Mouse (Mus musculus) forebrain, embryonic 12.5 days (tissue): ENCODE results near the gene Cd209e. TPM values are rescaled to one million over a fixed set of nuclear protein-coding genes. Genes with fewer than 3 reads are reported as not detected.
"Not testable (repeated sequence)": the region's sequence is repeated elsewhere in the genome, so short reads cannot be mapped to it uniquely, and the experiment has no call there.

Source experiments
- ATAC-seq: fragments of 200-750 bp; cut with Nextera tagmentation; 2 replicates; pipeline ENCODE4 v1.8.0; 2017; ENCODE audit warnings: moderate TSS enrichment; ENCODE audit not compliant: low FRiP score
- H3K27ac ChIP-seq: fragments of 300-500 bp; sonication (generic); 2 replicates; pipeline ENCODE4 v1.5.1; 2016; ENCODE audit warnings: mild to moderate bottlenecking
- H3K27me3 ChIP-seq: fragments of 300-500 bp; sonication (generic); 2 replicates; pipeline ENCODE4 v1.6.1; 2016; ENCODE audit warnings: mild to moderate bottlenecking
- H3K36me3 ChIP-seq: fragments of 300-500 bp; sonication (generic); replicated peaks from 2 replicates; pipeline ENCODE4 v1.6.1; 2016; ENCODE audit warnings: mild to moderate bottlenecking
- H3K4me1 ChIP-seq: fragments of 300-500 bp; sonication (generic); 2 replicates; pipeline ENCODE4 v1.6.1; 2016
- H3K4me2 ChIP-seq: fragments of 300-500 bp; sonication (generic); 2 replicates; pipeline ENCODE4 v1.6.1; 2016; ENCODE audit warnings: mild to moderate bottlenecking, moderate library complexity
- H3K4me3 ChIP-seq: fragments of 300-500 bp; sonication (generic); replicated peaks from 2 replicates; pipeline ENCODE4 v1.5.1; 2016; ENCODE audit warnings: mild to moderate bottlenecking
- H3K9ac ChIP-seq: fragments of 300-500 bp; sonication (generic); 2 replicates; pipeline ENCODE4 v1.6.1; 2016; ENCODE audit warnings: mild to moderate bottlenecking
- H3K9me3 ChIP-seq: fragments of 300-500 bp; sonication (generic); 2 replicates; pipeline ENCODE4 v1.6.1; 2016
- WGBS: fragments of 180-500 bp; shearing (Covaris S2); methylation state at CpG from one replicate; pipeline ENCODE4 v1.1.7; 2016; 5-methylcytosine and 5-hydroxymethylcytosine counted together
- polyA plus RNA-seq: library from polyadenylated mRNA; unstranded; fragments of >200 nt; fragmentation: Nextera tagmentation; extraction: Ambion mirVana; gene quantifications from 2 replicates; pipeline ENCODE4 v1.2.1, GENCODE M21; 2016

The Cd209e gene
- not detected in 2 replicates for polyA plus RNA-seq

- WGBS = 73% methylated on average over 2 of the region's 2 CpGs
- H3K4me3 ChIP-seq = no peak within 1 kb of the TSS
- peaks cover 8% of the 10 kb centered on the region; the same call in 1 of the 2 replicates for H3K9me3 ChIP-seq
- no peaks in the 10 kb centered on the region for H3K27me3 ChIP-seq
- H3K9ac ChIP-seq = no peak within 1 kb of the TSS
- no peaks in the 10 kb centered on the region for H3K4me1 ChIP-seq
- no peak within 1 kb of the TSS for H3K4me2 ChIP-seq
- no peak within 1 kb of the TSS for H3K27ac ChIP-seq
- no peaks in the 10 kb centered on the region for H3K36me3 ChIP-seq
- ATAC-seq = no peak
Measured at GRCm38 (mm10) chr8:3854209-3854608, at the start of gene Cd209e. Gene Cd209e (minus strand): TSS chr8:3854309.

- ATAC-seq = no peak
- H3K4me3 ChIP-seq = no peak within 1 kb of the TSS
- no peak within 1 kb of the TSS for H3K4me2 ChIP-seq
- H3K27me3 ChIP-seq = no peaks in the 10 kb centered on the region
- H3K9me3 ChIP-seq = peaks cover 37% of the 10 kb centered on the region
- H3K27ac ChIP-seq = no peak within 1 kb of the TSS
- H3K4me1 ChIP-seq = no peaks in the 10 kb centered on the region
- H3K36me3 ChIP-seq = no peaks in the 10 kb centered on the region
- 76% methylated on average over 4 of the region's 4 CpGs for WGBS
- H3K9ac ChIP-seq = no peak within 1 kb of the TSS
Measured at GRCm38 (mm10) chr8:3878455-3878854, 24.3 kb upstream of the Cd209e start, which contains the start of gene Cd209d. Gene Cd209d (minus strand): TSS chr8:3878555.

- H3K27ac ChIP-seq = no peak overlapping the region
- H3K4me1 ChIP-seq = no peaks in the 10 kb centered on the region
- H3K4me2 ChIP-seq = no peak overlapping the region
- no peak for ATAC-seq
- 88% methylated on average over 2 of the region's 2 CpGs for WGBS
- peaks cover 39% of the 10 kb centered on the region for H3K9me3 ChIP-seq
- H3K9ac ChIP-seq = no peak overlapping the region
- H3K4me3 ChIP-seq = no peak overlapping the region
- H3K27me3 ChIP-seq = no peaks in the 10 kb centered on the region
- no peaks in the 10 kb centered on the region for H3K36me3 ChIP-seq
Measured at GRCm38 (mm10) chr8:3876121-3876520, 22.0 kb upstream of the Cd209e start.

- not testable (repeated sequence) for H3K9ac ChIP-seq, H3K27me3 ChIP-seq, H3K4me3 ChIP-seq, H3K36me3 ChIP-seq, H3K9me3 ChIP-seq, H3K27ac ChIP-seq, ATAC-seq, H3K4me1 ChIP-seq, H3K4me2 ChIP-seq
Measured at GRCm38 (mm10) chr8:3862736-3863135, 8.6 kb upstream of the Cd209e start.

GRCm38 (mm10) chr8:3803091-3803490, 51.0 kb downstream of the Cd209e start:
- H3K9me3 ChIP-seq = peaks cover 28% of the 10 kb centered on the region
- no peaks in the 10 kb centered on the region for H3K4me1 ChIP-seq
- H3K27ac ChIP-seq = no peak overlapping the region
- H3K4me2 ChIP-seq = no peak overlapping the region
- H3K4me3 ChIP-seq = no peak overlapping the region
- ATAC-seq = no peak
- no peaks in the 10 kb centered on the region for H3K27me3 ChIP-seq
- H3K36me3 ChIP-seq = no peaks in the 10 kb centered on the region
- H3K9ac ChIP-seq = no peak overlapping the region
- WGBS = 90% methylated on average over 14 of the region's 14 CpGs

Other genes starting within 250 kb of the Cd209e start
- gene Xab2, start 233.0 kb downstream of the Cd209e start, polyA plus RNA-seq = 65.8 and 68.7 TPM in 2 replicates
- 115 and 121 TPM in 2 replicates for gene Pet100, start 232.8 kb downstream of the Cd209e start, polyA plus RNA-seq
- gene Pcp2, start 228.8 kb downstream of the Cd209e start, polyA plus RNA-seq = 0.43 TPM in 1 of 2 replicates, not detected in the other
- 28.7 and 29.3 TPM in 2 replicates for gene Stxbp2, start 223.4 kb downstream of the Cd209e start, polyA plus RNA-seq
- gene Retn, start 198.5 kb downstream of the Cd209e start, polyA plus RNA-seq = 0.32 and 0.46 TPM in 2 replicates
- 0.13 TPM in 1 of 2 replicates, not detected in the other for gene Mcemp1, start 188.6 kb downstream of the Cd209e start, polyA plus RNA-seq
- gene Fcor, start 181.9 kb downstream of the Cd209e start, polyA plus RNA-seq = 6.7 and 7.0 TPM in 2 replicates
- 44.6 and 44.8 TPM in 2 replicates for gene Trappc5, start 178.0 kb downstream of the Cd209e start, polyA plus RNA-seq
- 0.35 and 0.89 TPM in 2 replicates for gene Fcer2a, start 160.1 kb downstream of the Cd209e start, polyA plus RNA-seq
- gene Clec4g, start 133.7 kb downstream of the Cd209e start, polyA plus RNA-seq = not detected in 2 replicates
- not detected in 2 replicates for gene Cd209a, start 105.3 kb downstream of the Cd209e start, polyA plus RNA-seq
- not detected in 2 replicates for gene Cd209d, start 24.2 kb upstream of the Cd209e start, polyA plus RNA-seq
- gene Cd209b, start 72.5 kb upstream of the Cd209e start, polyA plus RNA-seq = not detected in 2 replicates
- 0.36 and 0.41 TPM in 2 replicates for gene Cd209c, start 100.4 kb upstream of the Cd209e start, polyA plus RNA-seq